Mouse (Mus musculus) heart, postnatal 0 days (tissue): ENCODE measurements around the gene Kansl1.

Experiments used
- CTCF ChIP-seq: IDR thresholded peaks from 2 replicates; pipeline ENCODE4 v1.5.1; 2016; ENCODE audit warnings: antibody characterized with exemption, control low read depth, low read depth
- EP300 ChIP-seq: IDR thresholded peaks from 2 replicates; pipeline ENCODE4 v1.6.1; 2016; ENCODE audit warnings: antibody characterized with exemption, low read depth

DNA sequence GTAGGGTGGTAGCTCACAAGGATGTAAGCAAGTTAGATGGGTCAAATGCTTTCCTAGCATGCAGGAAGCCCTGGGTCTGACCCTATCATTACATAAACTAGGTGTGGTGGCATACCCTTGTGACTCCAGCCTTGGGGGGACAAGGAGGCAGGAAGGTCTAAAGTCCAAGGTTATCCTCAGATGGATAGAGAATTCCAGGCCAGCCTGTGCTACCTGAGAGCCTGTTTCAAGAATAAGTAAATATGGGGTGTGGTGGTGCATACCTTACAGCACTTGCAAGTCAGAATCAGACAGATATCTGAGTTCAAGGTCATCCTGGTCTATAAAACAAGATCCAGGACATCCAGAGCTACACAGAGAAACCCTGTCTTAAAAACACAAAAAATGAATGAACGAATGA, 141.2 kb downstream of the Kansl1 start:
- TF ChIP-seq CTCF (no peak), EP300 (no peak)
